Mouse (Mus musculus): ENCODE measurements around the gene Bmp3.

DNA sequence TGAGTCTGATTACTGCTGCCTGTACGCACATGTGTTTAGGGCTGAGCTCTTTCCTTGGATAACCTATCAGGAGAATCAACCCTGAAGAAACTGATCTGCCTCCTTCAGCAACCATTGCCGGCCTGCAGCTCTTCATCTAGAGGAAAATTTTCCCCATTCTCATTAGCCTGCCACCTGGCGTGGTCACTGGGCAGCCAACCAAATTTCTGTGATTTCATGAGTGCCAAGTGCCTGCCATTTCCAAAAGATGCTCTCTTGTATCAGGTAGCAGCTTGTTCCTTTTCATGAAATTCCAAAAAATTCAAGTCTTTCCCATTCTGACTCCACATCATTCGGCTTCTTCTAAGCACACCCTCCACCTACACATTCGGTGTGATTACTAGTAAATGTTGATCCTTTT lies 46.7 kb downstream of the Bmp3 start:
- TF ChIP-seq POLR2A (IDR thresholded peaks at IDR 0.05; ENCODE audit: low read depth, low read length) (no peak), CTCF (IDR thresholded peaks at IDR 0.05; ENCODE audit: extremely low read depth, insufficient read depth, insufficient read length, insufficient replicate concordance) (no peak)

Measured in spleen, adult 2 months (tissue).